Mouse (Mus musculus) frontal cortex, postnatal 25 days (tissue): ENCODE data around the gene Flna.
A peak's percentile ranks its signal among the peaks of the same experiment; 100 is the strongest.
"Not testable (repeated sequence)": the region's sequence is repeated elsewhere in the genome, so short reads cannot be mapped to it uniquely, and the experiment has no call there.

ENCODE experiments used
- DNase-seq, 2 experiments: peaks; one replicate each; pipeline ENCODE4 v3.0.0; 2022; ENCODE audit warnings: low spot score in 2 of 2

Gene Flna

DNA sequence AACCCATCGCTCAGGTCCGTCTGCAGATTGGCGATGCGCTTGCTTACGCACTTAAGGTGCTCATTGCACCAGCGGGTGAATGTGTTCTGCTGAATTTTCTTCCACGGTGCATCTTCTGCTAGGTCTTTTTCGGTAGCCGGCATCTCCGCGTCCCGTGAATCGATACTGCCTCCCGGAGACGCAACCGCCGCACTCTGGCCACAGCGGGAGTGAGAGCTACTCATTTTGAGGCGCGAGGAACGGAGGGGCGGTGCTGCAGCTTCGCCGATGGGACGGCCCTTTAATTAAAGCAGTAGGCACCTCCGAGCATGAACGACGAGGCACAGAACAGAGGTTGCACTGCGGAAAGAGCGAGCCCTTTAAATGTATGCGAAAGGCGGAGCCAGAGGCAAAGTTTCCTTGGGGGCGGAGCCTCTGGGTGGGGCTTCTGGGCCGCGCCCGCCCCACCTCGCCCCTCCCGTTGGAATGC is 3.4 kb downstream of the Flna start:
- DNase-seq = peak; percentile 58 to 70

GRCm38 (mm10) chrX:74245687-74246086 is 3.9 kb downstream of the Flna start:
- peak; percentile 29 to 40 for DNase-seq

DNA sequence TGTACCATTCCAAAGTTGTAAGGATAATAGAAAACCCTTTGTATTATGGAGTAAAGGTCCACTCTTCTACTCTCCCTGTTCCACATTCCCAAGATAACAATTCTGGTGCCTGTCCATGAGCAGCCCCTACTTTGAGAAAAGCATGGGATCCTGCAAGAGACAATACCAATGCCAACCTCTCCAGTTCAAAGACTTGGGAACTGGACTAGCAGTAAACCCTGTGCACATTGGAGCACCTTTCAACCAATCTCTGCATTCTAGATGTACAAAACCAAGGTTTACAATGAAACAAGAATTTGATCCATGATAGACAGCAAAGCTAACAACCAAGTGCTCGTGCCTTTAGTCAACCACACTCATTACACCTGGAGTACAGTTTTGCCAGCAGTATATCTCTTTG is 4.5 kb downstream of the Flna start:
- no peak for DNase-seq

- no peak for DNase-seq
Measured at GRCm38 (mm10) chrX:74244614-74245083, 5.0 kb downstream of the Flna start.

GRCm38 (mm10) chrX:74243807-74244206 is 5.8 kb downstream of the Flna start:
- DNase-seq = no peak

- no peak for DNase-seq
Measured at GRCm38 (mm10) chrX:74243396-74243795, 6.2 kb downstream of the Flna start.

DNA sequence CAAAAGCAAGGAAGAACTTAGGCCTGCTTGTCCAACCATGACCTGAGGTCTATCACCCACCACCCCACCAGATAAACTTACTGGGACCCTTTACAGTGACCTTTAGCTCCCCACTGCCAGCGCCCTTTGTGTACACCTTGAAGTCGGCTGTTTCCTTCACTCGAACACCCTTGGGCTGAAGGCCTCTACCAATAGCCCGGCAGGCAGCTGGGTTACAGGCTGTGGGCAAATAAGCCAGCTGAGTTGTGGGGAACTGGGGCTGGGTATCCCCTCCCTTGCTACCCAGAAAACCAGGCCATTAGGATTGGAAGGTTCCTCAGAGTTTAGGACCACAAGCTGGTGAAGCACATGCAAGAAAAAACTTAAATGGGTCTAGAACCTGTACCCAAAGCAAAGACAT is 9.3 kb downstream of the Flna start:
- no peak for DNase-seq

DNA sequence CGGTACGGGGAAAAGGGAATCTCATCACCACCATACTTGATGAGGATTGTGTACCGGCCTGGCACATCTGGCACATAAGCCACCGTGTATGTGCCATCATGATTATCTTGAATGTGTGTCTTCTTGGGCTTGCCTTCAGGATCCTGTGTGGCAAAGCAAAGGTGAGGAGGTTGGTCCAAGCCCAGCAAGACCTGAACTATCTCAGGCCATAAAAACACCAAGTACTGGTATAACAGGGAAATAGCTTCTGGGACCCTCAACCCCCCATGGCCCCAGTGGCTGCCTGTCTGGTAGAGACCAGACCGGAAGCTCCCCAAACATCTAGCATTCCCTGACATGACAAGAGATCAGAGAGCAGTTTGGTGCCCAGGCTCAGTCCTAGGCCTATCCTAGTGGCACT is 16.4 kb downstream of the Flna start:
- no peak for DNase-seq

GRCm38 (mm10) chrX:74230038-74230437 is 19.6 kb downstream of the Flna start:
- DNase-seq = no peak

DNA sequence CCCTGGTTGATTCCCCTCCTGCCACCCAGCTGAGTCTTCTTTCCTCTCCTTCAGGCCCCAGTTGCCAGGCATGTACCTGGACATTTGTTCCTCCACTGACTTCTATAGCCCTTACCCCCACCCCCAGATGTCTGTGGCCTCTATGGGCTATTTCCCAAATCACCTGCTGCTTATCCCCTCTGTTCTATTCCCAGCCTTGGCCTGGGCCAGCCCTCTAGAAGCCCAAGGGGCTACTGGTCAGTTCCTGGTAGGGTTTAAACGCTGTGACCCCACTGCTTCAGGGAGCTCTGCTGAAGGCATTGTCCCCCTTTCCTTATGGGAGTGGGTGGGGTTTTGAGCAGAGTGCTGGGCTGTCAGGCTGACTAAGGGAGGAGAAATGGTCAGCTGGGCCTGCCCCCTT is 29.5 kb downstream of the Flna start:
- DNase-seq = not testable (repeated sequence)

DNA sequence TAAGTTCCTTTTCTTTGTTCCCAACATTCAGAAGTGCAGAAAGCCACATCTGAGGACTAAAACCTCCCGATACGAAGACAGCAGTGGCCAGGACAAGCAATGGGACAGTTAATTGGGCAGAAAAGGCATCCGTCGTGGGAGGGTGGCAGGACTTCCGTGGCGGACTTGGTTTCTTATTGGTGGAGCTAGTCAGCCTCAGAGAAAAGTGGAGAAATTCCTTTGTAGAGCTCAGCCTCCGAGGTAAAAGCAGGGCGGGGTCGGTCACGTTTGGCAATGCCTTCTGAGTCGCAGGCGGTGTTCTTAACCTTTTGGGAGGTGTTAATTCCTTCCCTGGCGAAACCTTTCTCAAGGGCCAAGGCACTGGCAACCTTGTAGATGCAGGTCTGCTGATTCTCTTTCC is 30.2 kb downstream of the Flna start:
- no peak for DNase-seq

DNA sequence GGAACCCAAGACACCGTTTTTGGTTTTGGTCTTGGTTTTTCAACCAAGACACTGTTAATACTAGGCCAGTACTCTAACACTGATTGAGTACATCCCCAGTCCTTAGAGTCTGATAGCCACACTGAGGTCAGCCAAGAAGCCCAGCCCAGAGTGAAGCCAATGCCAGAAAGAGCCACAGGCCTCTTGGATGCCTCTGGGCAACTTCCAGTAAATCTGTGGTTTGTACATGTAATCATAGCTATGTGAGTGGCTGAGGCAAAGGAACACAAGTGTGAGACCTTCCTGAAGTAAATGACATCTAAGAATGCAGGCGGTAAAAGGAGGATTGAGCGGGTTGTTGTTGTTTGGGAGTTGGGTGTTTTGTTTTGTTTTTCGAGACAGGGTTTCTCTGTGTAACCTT is 31.1 kb downstream of the Flna start:
- DNase-seq = no peak

DNA sequence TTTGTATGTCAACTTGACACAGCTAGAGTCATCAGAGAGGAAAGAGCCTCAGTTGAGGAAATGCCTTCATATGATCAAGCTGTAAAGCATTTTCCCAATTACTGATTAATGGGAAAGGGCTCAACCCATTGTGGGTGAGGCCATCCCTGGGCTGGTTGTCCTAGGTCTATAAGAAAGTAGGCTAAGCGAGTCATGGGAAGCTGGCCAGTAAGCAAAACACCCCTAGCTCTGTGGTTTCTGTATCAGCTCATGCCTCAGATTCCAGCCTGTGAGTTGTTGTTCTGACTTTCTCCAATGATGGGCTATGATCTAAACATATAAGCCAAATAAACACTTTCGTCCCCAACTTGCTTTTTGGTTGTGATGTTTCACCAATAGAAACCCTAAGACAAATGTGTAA is 46.1 kb downstream of the Flna start:
- no peak for DNase-seq

DNA sequence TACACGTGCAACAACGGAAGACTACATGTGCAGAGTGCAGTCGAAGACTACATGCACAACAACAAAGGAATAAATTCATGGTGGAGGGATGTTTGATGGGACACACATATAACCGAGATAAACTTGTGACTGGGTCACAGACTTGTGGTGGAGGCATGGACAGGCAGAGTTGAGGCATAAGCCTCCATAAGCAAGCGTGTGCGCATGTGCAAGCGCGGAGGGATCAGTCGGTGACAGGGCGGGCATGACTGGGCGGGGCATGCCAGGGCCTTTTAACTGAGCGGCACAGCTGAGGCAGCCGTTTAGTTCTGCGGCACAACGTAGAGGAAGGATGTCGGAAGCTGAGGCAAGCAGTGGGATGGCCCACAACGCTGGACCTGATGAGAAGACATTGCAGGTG is 72.7 kb downstream of the Flna start, which contains the start of gene Tktl1:
Gene Tktl1, plus strand, starts transcription at position 301 of the 400 bp plus-strand sequence.
- no peak for DNase-seq
